Mouse (Mus musculus): ENCODE measurements at regions not wholly inside any gene's neighbourhood (a gene's known extent, or its start where the extent isn't known, plus 50 kb on each side); places are given as distances from the start of the nearest gene placed in this dataset.

DNA sequence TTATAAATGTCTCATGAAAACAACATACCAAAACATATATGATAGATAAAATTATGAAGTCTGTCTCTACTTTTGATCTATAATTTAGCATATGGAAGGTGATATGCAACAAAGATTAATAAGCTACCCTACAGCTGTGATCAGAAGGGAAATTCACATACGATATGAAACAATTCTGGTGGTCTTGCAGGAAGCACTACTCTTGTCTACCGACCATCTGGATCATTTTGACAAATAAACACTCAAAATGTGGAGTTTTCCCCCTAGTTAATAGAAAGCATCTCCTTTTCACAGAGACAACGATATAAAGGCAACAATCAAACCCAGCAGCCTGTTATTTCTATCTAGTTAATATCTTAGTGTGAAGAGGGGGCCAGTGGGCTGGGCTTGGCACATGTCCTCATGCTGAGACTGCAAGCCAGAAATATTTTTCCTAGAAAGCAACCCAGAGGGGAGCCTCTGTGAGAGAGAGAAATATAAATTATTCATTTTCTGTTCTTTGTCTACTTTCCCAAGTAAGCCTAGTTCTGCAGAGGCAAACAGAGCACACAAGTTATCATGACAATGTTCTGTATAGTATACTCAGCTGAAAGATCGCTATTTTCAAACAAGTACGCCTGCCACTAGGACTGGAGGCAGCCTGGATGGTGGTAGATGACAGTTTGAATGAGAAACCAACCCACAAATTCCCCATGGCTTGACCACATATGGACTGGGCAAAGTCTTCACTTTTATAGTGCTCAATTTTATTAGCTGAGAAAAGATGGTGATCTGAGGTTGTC is 344.4 kb upstream of the Kif18a start:
- H3K4me2 ChIP-seq, result no peak overlapping the region

DNA sequence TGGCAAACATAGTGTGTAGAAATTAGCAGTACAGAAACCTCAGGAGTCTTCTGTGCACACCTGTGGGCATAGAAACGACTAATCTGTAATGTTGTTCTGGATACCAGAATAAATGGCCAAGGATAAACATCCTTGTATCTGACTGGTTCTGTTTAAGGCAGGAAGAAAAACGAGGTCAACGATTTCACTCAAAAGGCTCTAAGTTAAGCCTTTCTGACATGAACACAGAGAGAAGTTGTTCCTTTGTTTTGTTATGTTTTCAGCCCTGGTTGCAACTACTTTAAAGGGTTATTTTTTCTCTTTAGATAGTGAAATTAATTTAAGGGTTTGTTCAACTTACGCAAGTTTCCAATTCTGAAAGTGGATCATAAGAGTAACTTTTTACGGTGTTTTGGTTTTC is 299.6 kb upstream of the Kif18a start:
- ATAC-seq (ENCODE audit: low FRiP score), result no peak

More for the DNA sequence above, 344.4 kb upstream of the Kif18a start:
- H3K36me3 ChIP-seq, result no peaks in the 10 kb centered on the region
- H3K9ac ChIP-seq (replicated peaks), result no peak overlapping the region
- no peaks in the 10 kb centered on the region for H3K4me1 ChIP-seq
- no peaks in the 10 kb centered on the region for H3K27me3 ChIP-seq (replicated peaks)
- 52% methylated on average over 5 of the region's 5 CpGs for WGBS
- no peak overlapping the region for H3K4me3 ChIP-seq (replicated peaks)
- no peak overlapping the region for H3K27ac ChIP-seq (replicated peaks)
- no peaks in the 10 kb centered on the region for H3K9me3 ChIP-seq (replicated peaks)
- no peak for ATAC-seq (ENCODE audit: low FRiP score)

DNA sequence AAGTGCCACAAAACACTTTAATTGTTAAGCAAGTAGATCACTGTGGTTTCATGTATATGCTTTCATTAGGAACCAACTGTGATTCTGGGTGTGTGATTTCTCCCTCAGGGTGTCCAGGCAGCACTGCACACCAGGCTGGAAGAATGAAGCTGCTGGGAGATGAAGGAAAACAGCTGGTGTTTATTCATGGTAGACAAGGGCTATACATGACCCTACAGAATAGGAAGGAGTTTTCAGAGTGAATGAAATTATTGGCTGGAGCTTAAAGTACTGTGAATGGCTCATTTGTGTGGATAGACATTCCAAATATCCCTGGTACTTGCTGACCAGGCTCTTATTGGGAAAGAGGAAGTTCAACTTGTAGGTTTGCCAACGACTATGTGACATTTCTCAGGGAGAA is 264.3 kb upstream of the Kif18a start:
- H3K4me2 ChIP-seq, result no peak overlapping the region
- 66% methylated on average over 1 of the region's 1 CpGs for WGBS
- H3K4me1 ChIP-seq, result no peaks in the 10 kb centered on the region
- H3K36me3 ChIP-seq, result no peaks in the 10 kb centered on the region
- no peaks in the 10 kb centered on the region for H3K9me3 ChIP-seq (replicated peaks)
- no peaks in the 10 kb centered on the region for H3K27me3 ChIP-seq (replicated peaks)
- H3K9ac ChIP-seq (replicated peaks), result no peak overlapping the region
- H3K4me3 ChIP-seq (replicated peaks), result no peak overlapping the region
- ATAC-seq (ENCODE audit: low FRiP score), result no peak
- H3K27ac ChIP-seq (replicated peaks), result no peak overlapping the region

More for the DNA sequence above, 299.6 kb upstream of the Kif18a start:
- no peak overlapping the region for H3K4me2 ChIP-seq
- H3K9ac ChIP-seq (replicated peaks), result no peak overlapping the region
- H3K4me1 ChIP-seq, result no peaks in the 10 kb centered on the region
- H3K27me3 ChIP-seq (replicated peaks), result no peaks in the 10 kb centered on the region
- WGBS, result 91% methylated on average over 5 of the region's 5 CpGs
- no peaks in the 10 kb centered on the region for H3K36me3 ChIP-seq
- H3K9me3 ChIP-seq (replicated peaks), result no peaks in the 10 kb centered on the region
- H3K4me3 ChIP-seq (replicated peaks), result no peak overlapping the region
- no peak overlapping the region for H3K27ac ChIP-seq (replicated peaks)

GRCm38 (mm10) chr2:109017018-109017707 is 263.4 kb upstream of the Kif18a start:
- no peaks in the 10 kb centered on the region for H3K27me3 ChIP-seq (replicated peaks)
- no peak overlapping the region for H3K4me3 ChIP-seq (replicated peaks)
- no peaks in the 10 kb centered on the region for H3K4me1 ChIP-seq
- no peak overlapping the region for H3K27ac ChIP-seq (replicated peaks)
- no peaks in the 10 kb centered on the region for H3K9me3 ChIP-seq (replicated peaks)
- WGBS, result 76% methylated on average over 1 of the region's 1 CpGs
- no peak for ATAC-seq (ENCODE audit: low FRiP score)
- H3K9ac ChIP-seq (replicated peaks), result no peak overlapping the region
- no peak overlapping the region for H3K4me2 ChIP-seq
- no peaks in the 10 kb centered on the region for H3K36me3 ChIP-seq

GRCm38 (mm10) chr2:109038131-109038695 is 242.3 kb upstream of the Kif18a start:
- H3K4me2 ChIP-seq, result no peak overlapping the region
- H3K27ac ChIP-seq (replicated peaks), result no peak overlapping the region
- H3K36me3 ChIP-seq, result no peaks in the 10 kb centered on the region
- no peak for ATAC-seq (ENCODE audit: low FRiP score)
- no peak overlapping the region for H3K4me3 ChIP-seq (replicated peaks)
- no peaks in the 10 kb centered on the region for H3K27me3 ChIP-seq (replicated peaks)
- 74% methylated on average over 6 of the region's 6 CpGs for WGBS
- no peaks in the 10 kb centered on the region for H3K4me1 ChIP-seq
- no peaks in the 10 kb centered on the region for H3K9me3 ChIP-seq (replicated peaks)
- H3K9ac ChIP-seq (replicated peaks), result no peak overlapping the region

Data from neural tube, embryonic 15.5 days (tissue).